Mouse (Mus musculus) C2C12 (cell line): ENCODE results near the gene Lrrc47. TPM values are rescaled to one million over a fixed set of nuclear protein-coding genes. Genes with fewer than 3 reads are reported as not detected.

Experiments
- H3K27me3 ChIP-seq: one replicate; pipeline ENCODE4 v1.6.1; 2011; ENCODE audit not compliant: control insufficient read depth, insufficient read depth, insufficient read length
- H3K36me3 ChIP-seq: one replicate; pipeline ENCODE4 v1.6.1; 2011; ENCODE audit not compliant: control insufficient read depth, insufficient read depth
- H3K4me3 ChIP-seq: one replicate; pipeline ENCODE4 v1.5.1; 2011; ENCODE audit warnings: mild to moderate bottlenecking, control low read depth; ENCODE audit not compliant: poor library complexity, insufficient read depth, severe bottlenecking
- H3K79me2 ChIP-seq: one replicate; pipeline ENCODE4 v1.6.1; 2011; ENCODE audit not compliant: control insufficient read depth, insufficient read depth
- H3K79me3 ChIP-seq: one replicate; pipeline ENCODE4 v1.6.1; 2011; ENCODE audit warnings: low read depth, control low read depth
- H3ac ChIP-seq: one replicate; pipeline ENCODE3; 2011; ENCODE audit warnings: low read depth; ENCODE audit not compliant: control insufficient read depth, insufficient read length
- CEBPB ChIP-seq: IDR thresholded peaks from one replicate; pipeline ENCODE4 v1.6.1; 2011; ENCODE audit warnings: low read depth, mild to moderate bottlenecking, control low read depth, moderate library complexity
- CTCF ChIP-seq: IDR thresholded peaks from one replicate; pipeline ENCODE4 v1.5.1; 2011; ENCODE audit not compliant: control insufficient read depth, insufficient read depth, insufficient read length
- FOSL1 ChIP-seq: IDR thresholded peaks from one replicate; pipeline ENCODE4 v1.8.0; 2011; ENCODE audit warnings: mild to moderate bottlenecking, low read length; ENCODE audit not compliant: poor library complexity, insufficient read depth, severe bottlenecking
- MAX ChIP-seq: IDR thresholded peaks from one replicate; pipeline ENCODE4 v1.6.1; 2011; ENCODE audit warnings: mild to moderate bottlenecking, control low read depth
- MYOD1 ChIP-seq: IDR thresholded peaks from one replicate; pipeline ENCODE4 v1.6.1; 2011; ENCODE audit warnings: low read depth; ENCODE audit not compliant: control insufficient read depth, insufficient read length
- MYOG ChIP-seq: IDR thresholded peaks from one replicate; pipeline ENCODE4 v1.6.1; 2011; ENCODE audit not compliant: control insufficient read depth, insufficient read length; ENCODE audit errors: extremely low read depth
- USF1 ChIP-seq: IDR thresholded peaks from one replicate; pipeline ENCODE4 v1.6.1; 2011; ENCODE audit warnings: low read depth, mild to moderate bottlenecking, control low read depth, moderate library complexity
- polyA plus RNA-seq: library from polyadenylated mRNA; unstranded; fragments of >200 nt; fragmentation: generic; extraction: Trizol; gene quantifications from one replicate; pipeline ENCODE4 v1.2.1, GENCODE M21; 2012; ENCODE audit warnings: missing spikeins

The Lrrc47 gene
- polyA plus RNA-seq, 1 experiment, result 41.7 TPM

DNA sequence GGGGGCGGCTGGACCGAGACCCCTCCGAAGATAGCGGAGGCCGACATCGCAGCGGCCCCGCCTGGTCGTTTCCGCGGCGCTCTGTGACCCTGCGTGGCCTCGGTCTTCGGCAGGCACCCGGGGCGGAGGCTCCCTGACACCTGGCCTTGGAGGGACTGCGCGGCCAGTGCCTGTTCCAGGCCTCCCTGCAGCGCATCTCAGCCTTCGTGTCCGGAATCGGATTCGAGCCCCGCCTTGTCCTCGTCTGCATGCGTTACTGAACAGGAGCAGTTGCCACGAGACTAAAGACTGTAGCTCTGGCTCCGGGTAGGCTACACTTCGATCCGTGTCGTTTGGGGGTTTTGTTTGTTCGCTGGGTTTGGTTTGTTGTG lies 36.3 kb upstream of the Lrrc47 start:
- Histone ChIP-seq H3K4me3 (peak overlapping the region; percentile 75), H3K79me3 (peaks cover 23% of the 10 kb centered on the region), H3K79me2 (peaks cover 40% of the 10 kb centered on the region), H3K36me3 (peaks cover 11% of the 10 kb centered on the region), H3ac (peak overlapping the region; percentile 81), H3K27me3 (no peaks in the 10 kb centered on the region)
- TF ChIP-seq MAX (no peak), USF1 (no peak), MYOD1 (no peak), MYOG (no peak), FOSL1 (no peak), CEBPB (no peak), CTCF (no peak)

DNA sequence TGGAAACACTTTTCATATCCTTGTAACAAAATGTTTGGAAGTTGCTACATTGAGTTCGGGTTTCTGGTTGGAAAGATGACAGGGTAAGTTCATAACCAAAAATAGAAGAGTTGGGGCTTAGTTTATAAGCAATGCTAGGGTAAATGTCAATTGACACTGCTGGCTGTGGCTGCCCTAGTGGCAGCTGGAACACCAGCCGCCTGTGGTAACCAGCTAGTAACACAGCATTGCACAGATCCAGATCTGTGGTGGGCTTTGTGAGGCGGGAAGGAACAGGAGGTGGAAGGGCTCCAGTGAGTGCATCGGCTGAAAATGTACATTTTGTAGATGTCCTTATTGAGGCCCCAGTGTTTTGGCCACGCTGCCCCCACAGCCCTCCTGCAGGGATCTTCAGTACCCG lies 35.8 kb upstream of the Lrrc47 start:
- Histone ChIP-seq H3K79me2 (peaks cover 40% of the 10 kb centered on the region), H3K4me3 (peak overlapping the region; percentile 75), H3K36me3 (peaks cover 10% of the 10 kb centered on the region), H3K79me3 (peaks cover 23% of the 10 kb centered on the region), H3K27me3 (no peaks in the 10 kb centered on the region), H3ac (peak overlapping the region; percentile 57)
- TF ChIP-seq CEBPB (no peak), MAX (no peak), MYOG (no peak), CTCF (no peak), MYOD1 (no peak), FOSL1 (no peak), USF1 (no peak)

DNA sequence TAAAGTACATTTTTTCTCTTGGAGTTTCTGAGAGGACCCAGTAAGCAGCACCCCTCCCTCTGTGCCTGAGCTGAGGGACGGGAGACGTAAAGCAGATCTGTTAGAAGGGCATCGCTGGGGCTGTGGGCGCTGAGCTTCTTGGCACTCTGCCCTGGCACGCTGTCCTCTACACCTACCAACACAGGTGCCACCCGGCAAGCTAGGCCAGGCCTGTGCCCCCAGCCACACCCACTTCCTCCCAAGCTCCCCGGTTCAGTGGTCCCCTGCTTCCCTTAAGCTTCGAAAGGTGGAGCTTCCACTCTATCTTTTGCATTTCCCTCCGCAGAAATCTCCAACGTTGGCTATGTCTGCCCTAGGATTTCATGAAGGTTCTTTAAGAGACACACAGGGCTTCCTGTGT lies 32.3 kb upstream of the Lrrc47 start:
- Histone ChIP-seq H3K4me3 (no peak overlapping the region), H3K79me2 (peaks cover 40% of the 10 kb centered on the region), H3ac (no peak overlapping the region), H3K27me3 (no peaks in the 10 kb centered on the region), H3K36me3 (peaks cover 17% of the 10 kb centered on the region), H3K79me3 (peaks cover 23% of the 10 kb centered on the region)
- TF ChIP-seq MAX (no peak), MYOD1 (no peak), CTCF (no peak), CEBPB (no peak), FOSL1 (no peak), USF1 (no peak), MYOG (no peak)

DNA sequence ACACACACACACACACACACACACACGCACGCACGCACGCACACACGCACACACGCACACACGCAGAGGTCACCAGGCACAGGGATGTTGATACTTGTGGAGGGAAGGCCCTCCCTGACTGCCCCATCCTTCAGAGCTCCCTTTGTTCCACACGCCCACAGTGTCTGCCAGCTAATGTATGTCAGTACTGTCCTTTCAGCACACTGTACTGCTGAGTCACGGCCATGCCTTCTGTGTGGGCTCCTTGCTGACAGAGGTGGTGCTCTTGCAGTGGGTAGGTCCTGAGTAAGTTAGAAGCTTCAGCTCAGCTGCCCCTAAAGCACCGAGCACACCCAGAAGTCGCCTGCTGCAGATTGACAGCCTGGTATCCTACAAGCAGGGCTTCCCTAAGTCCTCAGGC lies 31.1 kb upstream of the Lrrc47 start:
- peaks cover 35% of the 10 kb centered on the region for H3K79me2 ChIP-seq
- H3K4me3 ChIP-seq, result no peak overlapping the region
- no peak overlapping the region for H3ac ChIP-seq
- no peaks in the 10 kb centered on the region for H3K27me3 ChIP-seq
- peaks cover 20% of the 10 kb centered on the region for H3K36me3 ChIP-seq
- TF ChIP-seq CTCF (no peak), USF1 (no peak), MAX (no peak), MYOD1 (no peak), FOSL1 (no peak), CEBPB (no peak), MYOG (no peak)
- peaks cover 19% of the 10 kb centered on the region for H3K79me3 ChIP-seq

DNA sequence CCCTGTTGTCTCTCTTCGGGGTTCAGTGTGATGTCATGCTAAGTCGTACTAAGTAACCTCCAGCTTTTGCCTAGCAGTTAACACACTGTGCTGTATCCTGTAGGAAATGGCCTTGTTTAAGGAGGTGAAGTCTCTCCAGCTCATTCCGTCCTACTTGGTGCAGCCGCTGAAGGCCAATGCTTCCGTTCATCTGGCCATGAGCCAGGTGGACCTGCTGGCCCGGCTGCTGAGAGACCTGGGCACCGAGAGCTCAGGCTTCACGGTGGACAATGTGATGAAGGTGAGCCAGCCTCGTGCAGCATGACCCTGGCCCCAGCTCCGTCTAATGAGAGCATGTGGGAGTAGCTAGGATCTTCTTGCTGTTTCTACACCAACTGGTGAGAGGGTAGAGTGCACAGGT lies 18.8 kb upstream of the Lrrc47 start:
- no peaks in the 10 kb centered on the region for H3K79me3 ChIP-seq
- no peak overlapping the region for H3K4me3 ChIP-seq
- no peaks in the 10 kb centered on the region for H3K79me2 ChIP-seq
- H3K27me3 ChIP-seq, result no peaks in the 10 kb centered on the region
- TF ChIP-seq MYOG (no peak), FOSL1 (no peak), USF1 (no peak), MAX (no peak), CEBPB (no peak), CTCF (no peak), MYOD1 (no peak)
- H3ac ChIP-seq, result no peak overlapping the region
- H3K36me3 ChIP-seq, result peaks cover 50% of the 10 kb centered on the region

DNA sequence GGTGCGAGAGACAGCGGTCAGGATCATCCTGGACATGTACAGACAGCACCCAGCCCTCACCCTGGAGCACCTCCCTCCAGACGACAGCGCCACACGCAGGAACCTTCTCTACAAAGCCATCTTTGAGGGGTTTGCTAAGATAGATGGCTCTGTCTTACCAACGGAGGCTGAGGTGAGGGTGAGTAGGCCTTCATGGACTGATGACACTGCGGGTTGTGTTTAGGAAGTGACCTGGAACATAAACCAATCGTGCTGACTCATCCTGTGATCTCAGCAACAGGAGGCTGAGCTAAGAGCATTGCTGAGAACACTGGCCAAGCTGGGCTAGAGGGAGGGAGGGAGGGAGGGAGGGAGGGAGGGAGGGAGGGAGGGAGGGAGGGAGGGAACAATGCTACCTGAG lies 18.0 kb upstream of the Lrrc47 start:
- no peak overlapping the region for H3K4me3 ChIP-seq
- peaks cover 51% of the 10 kb centered on the region for H3K36me3 ChIP-seq
- no peaks in the 10 kb centered on the region for H3K79me3 ChIP-seq
- H3K27me3 ChIP-seq, result no peaks in the 10 kb centered on the region
- no peaks in the 10 kb centered on the region for H3K79me2 ChIP-seq
- TF ChIP-seq CEBPB (no peak), FOSL1 (no peak), MYOG (no peak), MAX (no peak), USF1 (no peak), MYOD1 (no peak), CTCF (no peak)
- no peak overlapping the region for H3ac ChIP-seq
